Mouse (Mus musculus) lung, embryonic 14.5 days (tissue): ENCODE data around the gene Gstcd. TPM values are rescaled to one million over a fixed set of nuclear protein-coding genes. Genes with fewer than 3 reads are reported as not detected.

Experiments
- ATAC-seq: fragments of 200-750 bp; cut with Nextera tagmentation; 2 replicates; pipeline ENCODE4 v1.8.0; 2017; ENCODE audit warnings: mild to moderate bottlenecking, moderate TSS enrichment, moderate library complexity; ENCODE audit not compliant: insufficient read depth
- DNase-seq: peaks from one replicate; pipeline ENCODE4 v3.0.0-alpha.2; 2015
- H3K27ac ChIP-seq: fragments of 300-500 bp; sonication (generic); 2 replicates; pipeline ENCODE4 v1.5.1; 2014; ENCODE audit warnings: low read depth, mild to moderate bottlenecking, moderate library complexity
- H3K27me3 ChIP-seq: fragments of 300-500 bp; sonication (generic); 2 replicates; pipeline ENCODE4 v1.6.1; 2014; ENCODE audit warnings: low read length, control low read depth; ENCODE audit not compliant: insufficient read depth
- H3K36me3 ChIP-seq: fragments of 300-500 bp; sonication (generic); 2 replicates; pipeline ENCODE4 v1.6.1; 2014; ENCODE audit warnings: control low read depth; ENCODE audit not compliant: insufficient read depth
- H3K4me1 ChIP-seq: fragments of 300-500 bp; sonication (generic); 2 replicates; pipeline ENCODE4 v1.6.1; 2014; ENCODE audit warnings: antibody characterized with exemption, control low read depth; ENCODE audit not compliant: insufficient read depth
- H3K4me2 ChIP-seq: fragments of 300-500 bp; sonication (generic); 2 replicates; pipeline ENCODE4 v1.6.1; 2014; ENCODE audit warnings: mild to moderate bottlenecking
- H3K4me3 ChIP-seq: fragments of 300-500 bp; sonication (generic); 2 replicates; pipeline ENCODE4 v1.5.1; 2014; ENCODE audit warnings: low read depth, low read length
- H3K9ac ChIP-seq: fragments of 300-500 bp; sonication (generic); 2 replicates; pipeline ENCODE4 v1.6.1; 2014
- H3K9me3 ChIP-seq: fragments of 300-500 bp; sonication (generic); 2 replicates; pipeline ENCODE4 v1.6.1; 2016; ENCODE audit warnings: low read depth, low read length, control low read depth
- CTCF ChIP-seq: IDR thresholded peaks from 2 replicates; pipeline ENCODE4 v1.5.1; 2016; ENCODE audit warnings: antibody characterized with exemption, low read depth
- WGBS: fragments of 180-500 bp; shearing (Covaris S2); extraction: QIAGEN DNeasy Blood & Tissue Kit; methylation state at CpG from one replicate; pipeline ENCODE4 v1.1.7; 2014; 5-methylcytosine and 5-hydroxymethylcytosine counted together
- polyA plus RNA-seq: library from polyadenylated mRNA; unstranded; fragments of >200 nt; fragmentation: Nextera tagmentation; extraction: Ambion mirVana; gene quantifications from 2 replicates; pipeline ENCODE4 v1.2.1, GENCODE M21; 2014

Gene Gstcd
- polyA plus RNA-seq, 1 experiment from 2014 or later, result 12.6 TPM

- Histone ChIP-seq H3K4me1 (peaks cover 7% of the 10 kb centered on the region), H3K36me3 (peaks cover 5% of the 10 kb centered on the region; the same call in 1 of the 2 replicates), H3K4me3 (peak overlapping the region; percentile 75), H3K9ac (peak overlapping the region; percentile 95), H3K27ac (peak overlapping the region; percentile 100), H3K27me3 (no peaks in the 10 kb centered on the region), H3K9me3 (no peaks in the 10 kb centered on the region), H3K4me2 (peak overlapping the region; percentile 59)
- WGBS, result under 1% methylated on average over 7 of the region's 7 CpGs
- TF ChIP-seq CTCF, result no peak
- no peak for ATAC-seq
- DNase-seq, result peak; percentile 27
Measured at GRCm38 (mm10) chr3:133092274-133092853, 531 bp upstream of the Gstcd start.

GRCm38 (mm10) chr3:133091121-133091663 lies 641 bp downstream of the Gstcd start:
- ATAC-seq, result peak; percentile 38; the same call in 1 of the 2 replicates
- Histone ChIP-seq H3K27ac (peak overlapping the region; percentile 100), H3K4me1 (peaks cover 7% of the 10 kb centered on the region), H3K4me2 (peak overlapping the region; percentile 59), H3K36me3 (no peaks in the 10 kb centered on the region), H3K4me3 (peak overlapping the region; percentile 75), H3K9ac (peak overlapping the region; percentile 95), H3K9me3 (no peaks in the 10 kb centered on the region), H3K27me3 (no peaks in the 10 kb centered on the region)
- TF ChIP-seq CTCF, result no peak
- peak; percentile 73 for DNase-seq
- WGBS, result under 1% methylated on average over 44 of the region's 44 CpGs

GRCm38 (mm10) chr3:133090247-133091120 lies 1.3 kb downstream of the Gstcd start:
- ATAC-seq (no peak), DNase-seq (peak; percentile 47)
- H3K9ac ChIP-seq, result peak overlapping the region; percentile 95
- H3K9me3 ChIP-seq, result no peaks in the 10 kb centered on the region
- no peaks in the 10 kb centered on the region for H3K36me3 ChIP-seq
- peaks cover 7% of the 10 kb centered on the region for H3K4me1 ChIP-seq
- peak overlapping the region; percentile 100 for H3K27ac ChIP-seq
- H3K27me3 ChIP-seq, result no peaks in the 10 kb centered on the region
- 3% methylated on average over 11 of the region's 11 CpGs for WGBS
- H3K4me2 ChIP-seq, result peak overlapping the region; percentile 59
- peak overlapping the region; percentile 75 for H3K4me3 ChIP-seq
- TF ChIP-seq CTCF, result no peak

GRCm38 (mm10) chr3:133085858-133086257 lies 6.0 kb downstream of the Gstcd start:
- Histone ChIP-seq H3K4me1 (no peaks in the 10 kb centered on the region), H3K36me3 (peaks cover 36% of the 10 kb centered on the region), H3K9ac (no peak overlapping the region), H3K27ac (no peak overlapping the region), H3K9me3 (no peaks in the 10 kb centered on the region), H3K4me2 (no peak overlapping the region), H3K4me3 (no peak overlapping the region), H3K27me3 (no peaks in the 10 kb centered on the region)
- peak; percentile 72; the same call in 1 of the 2 replicates for ATAC-seq
- TF ChIP-seq CTCF, result peak; percentile 38
- DNase-seq, result peak; percentile 88
- 59% methylated on average over 3 of the region's 3 CpGs for WGBS

GRCm38 (mm10) chr3:133082736-133083135 lies 9.1 kb downstream of the Gstcd start:
- ATAC-seq (no peak), DNase-seq (no peak)
- Histone ChIP-seq H3K4me1 (no peaks in the 10 kb centered on the region), H3K4me3 (no peak overlapping the region), H3K4me2 (no peak overlapping the region), H3K9me3 (no peaks in the 10 kb centered on the region), H3K27ac (no peak overlapping the region), H3K9ac (no peak overlapping the region), H3K36me3 (peaks cover 57% of the 10 kb centered on the region), H3K27me3 (no peaks in the 10 kb centered on the region)
- 78% methylated on average over 5 of the region's 5 CpGs for WGBS
- no peak for TF ChIP-seq CTCF

GRCm38 (mm10) chr3:133075560-133075959 lies 16.3 kb downstream of the Gstcd start:
- WGBS, result 88% methylated on average over 10 of the region's 10 CpGs
- no peak overlapping the region for H3K4me3 ChIP-seq
- ATAC-seq, result no peak
- H3K27ac ChIP-seq, result no peak overlapping the region
- H3K4me1 ChIP-seq, result no peaks in the 10 kb centered on the region
- peaks cover 43% of the 10 kb centered on the region for H3K36me3 ChIP-seq
- DNase-seq, result no peak
- no peaks in the 10 kb centered on the region for H3K9me3 ChIP-seq
- no peak overlapping the region for H3K9ac ChIP-seq
- no peak overlapping the region for H3K4me2 ChIP-seq
- TF ChIP-seq CTCF, result no peak
- H3K27me3 ChIP-seq, result no peaks in the 10 kb centered on the region

- Histone ChIP-seq H3K4me1 (no peaks in the 10 kb centered on the region), H3K27ac (no peak overlapping the region), H3K36me3 (peaks cover 12% of the 10 kb centered on the region; the same call in 1 of the 2 replicates), H3K9ac (no peak overlapping the region), H3K27me3 (no peaks in the 10 kb centered on the region), H3K4me3 (no peak overlapping the region), H3K9me3 (no peaks in the 10 kb centered on the region), H3K4me2 (no peak overlapping the region)
- DNase-seq, result no peak
- ATAC-seq, result no peak
- 62% methylated on average over 2 of the region's 2 CpGs for WGBS
- no peak for TF ChIP-seq CTCF
Measured at GRCm38 (mm10) chr3:133052068-133052467, 39.8 kb downstream of the Gstcd start.
